Mouse (Mus musculus) ES-E14 (cell line): ENCODE data around the gene Sdc4.

ENCODE experiments used
- MAFK ChIP-seq: IDR thresholded peaks from 2 replicates; pipeline ENCODE4 v1.6.1; 2014; ENCODE audit warnings: mild to moderate bottlenecking, low read depth, low read length, inconsistent platforms; ENCODE audit not compliant: insufficient read depth
- ZNF384 ChIP-seq: IDR thresholded peaks from 2 replicates; pipeline ENCODE4 v1.6.1; 2012; ENCODE audit warnings: low read depth, low read length, inconsistent platforms

DNA sequence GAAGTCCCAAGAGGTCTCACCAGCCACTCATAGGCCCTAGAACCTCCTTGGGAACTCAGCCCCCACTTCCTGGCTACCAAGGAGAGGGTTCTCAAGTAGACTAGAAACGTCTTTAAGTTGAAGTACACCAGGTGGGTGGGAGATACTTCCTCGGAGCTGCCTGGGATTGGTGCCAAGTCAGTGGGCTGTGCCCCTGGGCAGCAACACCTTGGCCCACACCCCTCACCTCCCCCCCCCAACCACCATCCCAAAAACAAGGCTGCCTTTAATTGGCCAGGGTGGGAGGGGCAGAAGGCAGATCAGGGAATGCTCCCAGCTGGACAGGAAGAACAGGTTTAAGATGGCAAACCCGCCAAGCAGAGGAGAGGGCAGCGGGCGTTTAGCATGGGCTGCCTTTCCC lies 3.4 kb downstream of the Sdc4 start:
- TF ChIP-seq MAFK (no peak), ZNF384 (no peak)
